Mouse (Mus musculus): Measurements from ENCODE around the gene Dapk1. TPM values are rescaled to one million over a fixed set of nuclear protein-coding genes. Genes with fewer than 3 reads are reported as not detected.

The Dapk1 gene
- polyA plus RNA-seq, 1 experiment: 0.52 TPM

DNA sequence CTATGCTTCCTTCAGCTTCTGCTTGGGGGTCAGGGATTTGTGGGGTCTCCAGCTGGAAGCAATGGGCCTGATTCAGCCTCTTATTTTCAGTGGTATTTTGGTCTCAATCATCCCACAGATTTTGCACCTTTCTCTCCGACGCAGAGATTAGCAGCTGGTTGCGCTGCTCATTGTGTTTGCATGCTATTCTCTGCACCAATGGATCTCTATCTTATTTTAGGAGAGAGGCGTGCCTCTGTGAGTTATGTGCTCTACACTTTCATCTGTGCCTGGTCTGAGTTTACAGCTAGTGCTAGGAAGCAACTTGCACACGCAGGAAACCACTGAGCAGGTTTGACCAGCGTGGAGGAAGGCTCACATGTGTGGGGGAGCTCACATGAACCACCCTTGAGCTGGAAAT lies 37.4 kb upstream of the Dapk1 start:
- Histone ChIP-seq H3ac (ENCODE audit: control insufficient read depth, insufficient read length) (no peak overlapping the region), H3K36me3 (ENCODE audit: control insufficient read depth, insufficient read depth) (no peaks in the 10 kb centered on the region), H3K27me3 (ENCODE audit: control insufficient read depth, insufficient read depth, insufficient read length) (peaks cover 4% of the 10 kb centered on the region), H3K4me2 (ENCODE audit: low read depth) (no peak overlapping the region), H3K79me2 (ENCODE audit: control insufficient read depth, insufficient read depth) (no peaks in the 10 kb centered on the region), H3K4me3 (no peak overlapping the region)
- no peak for TF ChIP-seq TCF3 (IDR thresholded peaks at IDR 0.05; ENCODE audit: insufficient read length, low read depth)

DNA sequence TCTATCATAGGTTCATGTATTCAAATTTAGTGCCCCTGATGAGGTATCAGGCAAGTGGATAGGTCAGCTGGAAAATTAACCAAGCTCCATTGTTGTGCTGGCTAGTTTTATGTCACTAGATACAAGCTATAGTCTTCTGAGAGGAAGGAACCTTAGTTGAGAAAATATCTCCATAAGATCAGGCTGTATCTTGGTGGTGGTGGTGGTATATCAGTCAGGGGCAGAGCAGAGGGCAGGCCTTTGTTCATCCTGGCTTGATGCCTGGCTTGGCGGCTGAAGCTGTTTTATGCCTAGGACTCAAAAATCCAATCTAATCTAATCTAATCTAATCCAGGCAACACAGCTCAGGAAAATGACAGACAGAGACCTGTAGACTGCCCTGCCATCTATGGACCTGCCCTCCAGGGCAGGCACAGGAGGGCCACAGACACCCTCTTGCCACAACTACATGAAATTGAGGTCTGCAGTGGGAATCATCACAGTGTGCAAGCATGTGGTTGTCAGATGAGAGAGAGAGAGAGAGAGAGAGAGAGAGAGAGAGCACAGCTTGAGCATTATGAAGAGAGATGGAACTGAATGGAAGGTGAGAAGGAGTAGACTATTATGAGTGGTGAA lies 32.7 kb upstream of the Dapk1 start:
- Histone ChIP-seq H3K27me3 (ENCODE audit: control insufficient read depth, insufficient read depth, insufficient read length) (no peaks in the 10 kb centered on the region), H3K4me2 (ENCODE audit: low read depth) (no peak overlapping the region), H3ac (ENCODE audit: control insufficient read depth, insufficient read length) (no peak overlapping the region), H3K36me3 (ENCODE audit: control insufficient read depth, insufficient read depth) (no peaks in the 10 kb centered on the region), H3K4me3 (no peak overlapping the region), H3K79me2 (ENCODE audit: control insufficient read depth, insufficient read depth) (no peaks in the 10 kb centered on the region)
- TF ChIP-seq MYOG (IDR thresholded peaks at IDR 0.05; ENCODE audit: control insufficient read depth in 1 of 3, insufficient read depth in 1 of 3, insufficient read length in 2 of 3, low read depth in 2 of 3) (no peak), SRF (IDR thresholded peaks at IDR 0.05; ENCODE audit: control insufficient read depth, insufficient read length, low read depth) (no peak), TCF3 (IDR thresholded peaks at IDR 0.05; ENCODE audit: insufficient read length, low read depth) (no peak), E2F4 (IDR thresholded peaks at IDR 0.05; ENCODE audit: insufficient read depth) (no peak), CEBPB (IDR thresholded peaks at IDR 0.05; ENCODE audit: insufficient read depth, poor library complexity, severe bottlenecking) (no peak), MYOD1 (IDR thresholded peaks at IDR 0.05; ENCODE audit: control insufficient read depth in 1 of 3, insufficient read length in 2 of 3, low read depth in 2 of 3) (no peak), POLR2AphosphoS2 (IDR thresholded peaks at IDR 0.05; ENCODE audit: insufficient read length, low read depth) (no peak), TCF12 (IDR thresholded peaks at IDR 0.05; ENCODE audit: insufficient read depth, poor library complexity, severe bottlenecking) (no peak), MAX (IDR thresholded peaks at IDR 0.05; ENCODE audit: low read depth) (no peak), USF1 (IDR thresholded peaks at IDR 0.05; ENCODE audit: low read depth) (no peak), REST (IDR thresholded peaks at IDR 0.05; ENCODE audit: insufficient read depth, insufficient read length) (no peak), POLR2A (IDR thresholded peaks at IDR 0.05; ENCODE audit: insufficient read length, low read depth) (no peak)

DNA sequence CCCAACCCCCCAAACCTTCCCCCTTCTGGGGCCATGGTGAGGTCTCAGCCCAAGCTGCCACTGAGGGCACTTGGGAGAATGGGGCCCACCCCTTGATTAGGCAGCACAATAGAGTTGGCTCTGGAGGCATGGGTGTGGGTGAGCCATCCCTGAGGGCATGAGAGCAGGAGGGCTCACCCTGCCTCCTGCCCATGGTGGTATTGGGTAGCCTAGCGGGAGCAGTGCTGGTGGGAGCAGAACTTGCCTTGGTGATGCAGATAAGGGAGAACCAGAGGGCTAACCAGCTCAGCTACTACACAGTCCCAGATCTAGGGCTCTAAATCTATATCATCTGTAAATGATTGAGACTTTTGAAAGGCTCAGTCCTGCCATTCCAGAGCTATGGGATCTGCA lies 32.2 kb upstream of the Dapk1 start:
- Histone ChIP-seq H3K4me2 (ENCODE audit: low read depth) (no peak overlapping the region), H3K36me3 (ENCODE audit: control insufficient read depth, insufficient read depth) (no peaks in the 10 kb centered on the region), H3K79me2 (ENCODE audit: control insufficient read depth, insufficient read depth) (no peaks in the 10 kb centered on the region), H3K4me3 (no peak overlapping the region), H3ac (ENCODE audit: control insufficient read depth, insufficient read length) (no peak overlapping the region), H3K27me3 (ENCODE audit: control insufficient read depth, insufficient read depth, insufficient read length) (no peaks in the 10 kb centered on the region)
- TF ChIP-seq POLR2AphosphoS2 (IDR thresholded peaks at IDR 0.05; ENCODE audit: insufficient read length, low read depth) (no peak), MAX (IDR thresholded peaks at IDR 0.05; ENCODE audit: low read depth) (no peak), POLR2A (IDR thresholded peaks at IDR 0.05; ENCODE audit: insufficient read length, low read depth) (no peak), CEBPB (IDR thresholded peaks at IDR 0.05; ENCODE audit: insufficient read depth, poor library complexity, severe bottlenecking) (no peak), E2F4 (IDR thresholded peaks at IDR 0.05; ENCODE audit: insufficient read depth) (no peak), USF1 (IDR thresholded peaks at IDR 0.05; ENCODE audit: low read depth) (no peak), TCF3 (IDR thresholded peaks at IDR 0.05; ENCODE audit: insufficient read length, low read depth) (no peak), MYOG (IDR thresholded peaks at IDR 0.05; ENCODE audit: control insufficient read depth in 1 of 3, insufficient read depth in 1 of 3, insufficient read length in 2 of 3, low read depth in 2 of 3) (no peak), TCF12 (IDR thresholded peaks at IDR 0.05; ENCODE audit: insufficient read depth, poor library complexity, severe bottlenecking) (no peak), SRF (IDR thresholded peaks at IDR 0.05; ENCODE audit: control insufficient read depth, insufficient read length, low read depth) (no peak), MYOD1 (IDR thresholded peaks at IDR 0.05; ENCODE audit: control insufficient read depth in 1 of 3, insufficient read length in 2 of 3, low read depth in 2 of 3) (no peak), REST (IDR thresholded peaks at IDR 0.05; ENCODE audit: insufficient read depth, insufficient read length) (no peak)

DNA sequence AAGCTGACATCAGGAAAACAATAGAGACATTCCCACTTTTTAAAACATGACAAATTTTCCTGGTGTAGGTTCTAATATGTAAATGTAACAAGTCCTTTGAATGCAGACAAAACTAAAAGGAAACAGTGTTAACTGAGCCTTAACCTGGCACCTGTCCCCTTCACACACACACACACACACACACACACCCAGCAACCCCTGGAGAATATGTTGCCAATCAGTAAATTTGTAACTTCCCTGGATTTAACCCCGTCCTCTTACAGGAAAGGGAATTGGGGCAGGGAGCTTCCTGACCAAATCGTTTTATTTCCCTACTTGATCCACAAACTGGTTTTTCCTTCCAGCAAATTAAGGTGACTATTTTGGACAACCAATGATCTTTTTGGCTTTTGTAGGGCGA lies 28.2 kb upstream of the Dapk1 start:
- Histone ChIP-seq H3ac (ENCODE audit: control insufficient read depth, insufficient read length) (no peak overlapping the region), H3K36me3 (ENCODE audit: control insufficient read depth, insufficient read depth) (no peaks in the 10 kb centered on the region), H3K27me3 (ENCODE audit: control insufficient read depth, insufficient read depth, insufficient read length) (no peaks in the 10 kb centered on the region), H3K79me2 (ENCODE audit: control insufficient read depth, insufficient read depth) (no peaks in the 10 kb centered on the region), H3K4me2 (ENCODE audit: low read depth) (no peak overlapping the region), H3K4me3 (no peak overlapping the region)
- TF ChIP-seq SRF (IDR thresholded peaks at IDR 0.05; ENCODE audit: control insufficient read depth, insufficient read length, low read depth): no peak
- no peak for TF ChIP-seq MYOG (IDR thresholded peaks at IDR 0.05; ENCODE audit: control insufficient read depth in 1 of 3, insufficient read depth in 1 of 3, insufficient read length in 2 of 3, low read depth in 2 of 3)
- no peak for TF ChIP-seq USF1 (IDR thresholded peaks at IDR 0.05; ENCODE audit: low read depth)
- TF ChIP-seq E2F4 (IDR thresholded peaks at IDR 0.05; ENCODE audit: insufficient read depth): no peak
- TF ChIP-seq CEBPB (IDR thresholded peaks at IDR 0.05; ENCODE audit: insufficient read depth, poor library complexity, severe bottlenecking): no peak
- no peak for TF ChIP-seq MAX (IDR thresholded peaks at IDR 0.05; ENCODE audit: low read depth)
- no peak for TF ChIP-seq REST (IDR thresholded peaks at IDR 0.05; ENCODE audit: insufficient read depth, insufficient read length)
- TF ChIP-seq TCF12 (IDR thresholded peaks at IDR 0.05; ENCODE audit: insufficient read depth, poor library complexity, severe bottlenecking): no peak
- no peak for TF ChIP-seq POLR2A (IDR thresholded peaks at IDR 0.05; ENCODE audit: insufficient read length, low read depth)
- no peak for TF ChIP-seq TCF3 (IDR thresholded peaks at IDR 0.05; ENCODE audit: insufficient read length, low read depth)
- TF ChIP-seq POLR2AphosphoS2 (IDR thresholded peaks at IDR 0.05; ENCODE audit: insufficient read length, low read depth): no peak
- no peak for TF ChIP-seq MYOD1 (IDR thresholded peaks at IDR 0.05; ENCODE audit: control insufficient read depth in 1 of 3, insufficient read length in 2 of 3, low read depth in 2 of 3)

DNA sequence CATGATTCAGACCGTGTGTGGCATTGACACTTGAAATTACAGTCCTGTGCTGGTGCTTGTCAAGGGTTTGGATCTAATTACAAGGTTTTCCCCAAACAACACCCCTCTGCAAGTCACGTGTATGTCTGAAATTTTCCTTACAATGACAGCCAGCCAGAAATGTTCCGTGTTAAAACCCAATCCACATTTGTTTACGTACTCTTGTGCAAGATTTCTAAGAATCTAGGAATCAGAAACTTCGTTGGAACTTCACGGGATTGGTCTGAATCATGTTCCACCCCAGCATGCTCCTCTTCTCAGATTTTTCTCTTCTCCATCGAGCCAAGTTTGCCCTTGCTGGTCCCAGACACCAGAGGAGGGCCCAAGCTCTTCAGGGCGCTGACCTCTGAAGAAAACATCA lies 27.8 kb upstream of the Dapk1 start:
- Histone ChIP-seq H3K4me3 (no peak overlapping the region), H3K27me3 (ENCODE audit: control insufficient read depth, insufficient read depth, insufficient read length) (no peaks in the 10 kb centered on the region), H3K36me3 (ENCODE audit: control insufficient read depth, insufficient read depth) (no peaks in the 10 kb centered on the region), H3K79me2 (ENCODE audit: control insufficient read depth, insufficient read depth) (no peaks in the 10 kb centered on the region), H3ac (ENCODE audit: control insufficient read depth, insufficient read length) (no peak overlapping the region), H3K4me2 (ENCODE audit: low read depth) (no peak overlapping the region)
- no peak for TF ChIP-seq SRF (IDR thresholded peaks at IDR 0.05; ENCODE audit: control insufficient read depth, insufficient read length, low read depth)
- TF ChIP-seq POLR2AphosphoS2 (IDR thresholded peaks at IDR 0.05; ENCODE audit: insufficient read length, low read depth): no peak
- no peak for TF ChIP-seq TCF3 (IDR thresholded peaks at IDR 0.05; ENCODE audit: insufficient read length, low read depth)
- no peak for TF ChIP-seq CEBPB (IDR thresholded peaks at IDR 0.05; ENCODE audit: insufficient read depth, poor library complexity, severe bottlenecking)
- no peak for TF ChIP-seq MAX (IDR thresholded peaks at IDR 0.05; ENCODE audit: low read depth)
- TF ChIP-seq E2F4 (IDR thresholded peaks at IDR 0.05; ENCODE audit: insufficient read depth): no peak
- no peak for TF ChIP-seq MYOD1 (IDR thresholded peaks at IDR 0.05; ENCODE audit: control insufficient read depth in 1 of 3, insufficient read length in 2 of 3, low read depth in 2 of 3)
- no peak for TF ChIP-seq REST (IDR thresholded peaks at IDR 0.05; ENCODE audit: insufficient read depth, insufficient read length)
- TF ChIP-seq MYOG (IDR thresholded peaks at IDR 0.05; ENCODE audit: control insufficient read depth in 1 of 3, insufficient read depth in 1 of 3, insufficient read length in 2 of 3, low read depth in 2 of 3): no peak
- no peak for TF ChIP-seq TCF12 (IDR thresholded peaks at IDR 0.05; ENCODE audit: insufficient read depth, poor library complexity, severe bottlenecking)
- no peak for TF ChIP-seq POLR2A (IDR thresholded peaks at IDR 0.05; ENCODE audit: insufficient read length, low read depth)
- TF ChIP-seq USF1 (IDR thresholded peaks at IDR 0.05; ENCODE audit: low read depth): no peak
